Comparison of ENCODE assay signal across 8 mouse cellular contexts in the genomic region with DNA sequence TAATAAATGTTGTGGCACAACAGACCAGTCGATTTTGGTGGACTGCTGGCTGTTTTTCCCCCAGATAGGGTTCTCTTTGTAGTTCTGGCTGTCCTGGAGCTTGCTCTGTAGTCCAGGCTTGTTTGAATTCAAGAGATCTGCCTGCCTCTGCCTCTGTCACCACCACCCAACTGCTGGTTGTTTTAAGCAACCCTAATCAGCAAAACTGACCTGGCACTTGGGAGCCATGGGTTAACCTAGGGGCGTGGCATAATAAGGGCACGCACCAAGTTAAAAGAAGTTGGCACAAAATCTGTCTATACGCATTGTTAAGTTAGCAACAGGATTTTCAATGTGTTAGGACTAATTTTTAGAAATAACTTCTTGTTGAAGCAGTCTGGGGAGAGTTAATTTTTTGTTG. TPM values are rescaled to one million over a fixed set of nuclear protein-coding genes. Genes with fewer than 3 reads are reported as not detected.
DNase-seq lines count a peak whose midpoint lies in the region; ATAC-seq and TF ChIP-seq lines count a peak whose summit lies in the region.

No protein-coding gene starts in this region.

- peak; percentile 89 for DNase-seq in heart, adult 11 months
- DNase-seq in heart, postnatal 4 days: no peak
- no peak for DNase-seq in forebrain, postnatal 0 days
- no peak for DNase-seq in liver, postnatal 0 days
- no peak for DNase-seq in frontal cortex, postnatal 10 days (ENCODE audit: low spot score in 2 of 2)
- no peak for DNase-seq in thymus, postnatal 4 days
- no peak for DNase-seq in left cerebral cortex, adult 8-10 months (ENCODE audit: low spot score in 2 of 2)

- H3K4me2 ChIP-seq in forebrain, postnatal 0 days (ENCODE audit: low read depth): peak overlapping the region; percentile 48
- H3K4me2 ChIP-seq in liver, postnatal 0 days (ENCODE audit: low read depth, low read length): peak overlapping the region; percentile 77

- H3K27me3 ChIP-seq in E14TG2a.4 (ENCODE audit: insufficient read depth, low read length): no peaks in the 10 kb centered on the region
- H3K27me3 ChIP-seq in forebrain, postnatal 0 days (ENCODE audit: insufficient read depth, low read length): no peaks in the 10 kb centered on the region
- no peaks in the 10 kb centered on the region for H3K27me3 ChIP-seq in liver, postnatal 0 days (ENCODE audit: insufficient read depth, low read length)

- no peaks in the 10 kb centered on the region for H3K9me3 ChIP-seq in E14TG2a.4 (ENCODE audit: low read length)
- no peaks in the 10 kb centered on the region for H3K9me3 ChIP-seq in forebrain, postnatal 0 days (ENCODE audit: low read length)
- H3K9me3 ChIP-seq in liver, postnatal 0 days (ENCODE audit: low read length): no peaks in the 10 kb centered on the region

- no peak for ATAC-seq in forebrain, postnatal 0 days
- no peak for ATAC-seq in liver, postnatal 0 days

- peak overlapping the region; percentile 94 for H3K27ac ChIP-seq in forebrain, postnatal 0 days (ENCODE audit: low read depth, low read length)
- peak overlapping the region; percentile 92 for H3K27ac ChIP-seq in liver, postnatal 0 days (ENCODE audit: low read depth)

- peak overlapping the region; percentile 72 for H3K9ac ChIP-seq in forebrain, postnatal 0 days
- peak overlapping the region; percentile 67 for H3K9ac ChIP-seq in liver, postnatal 0 days (replicated peaks)

- no peak for TF ChIP-seq EP300 in liver, postnatal 0 days (IDR thresholded peaks at IDR 0.05; ENCODE audit: low read depth)

- H3K36me3 ChIP-seq in E14TG2a.4 (ENCODE audit: insufficient read depth, low read length): peaks cover 11% of the 10 kb centered on the region
- no peaks in the 10 kb centered on the region for H3K36me3 ChIP-seq in forebrain, postnatal 0 days (ENCODE audit: insufficient read depth)
- no peaks in the 10 kb centered on the region for H3K36me3 ChIP-seq in liver, postnatal 0 days (replicated peaks; ENCODE audit: insufficient read depth, low read length)

- no peak for TF ChIP-seq CTCF in E14TG2a.4 (conservative IDR thresholded peaks at IDR 0.05; ENCODE audit: low read length)
- no peak for TF ChIP-seq CTCF in forebrain, postnatal 0 days (IDR thresholded peaks at IDR 0.05; ENCODE audit: low read depth)
- TF ChIP-seq CTCF in liver, postnatal 0 days (IDR thresholded peaks at IDR 0.05; ENCODE audit: low read depth): no peak

- peak overlapping the region; percentile 98 for H3K4me3 ChIP-seq in E14TG2a.4 (replicated peaks; ENCODE audit: low read length)
- H3K4me3 ChIP-seq in forebrain, postnatal 0 days (ENCODE audit: low read depth, low read length): peak overlapping the region; percentile 50
- peak overlapping the region; percentile 75 for H3K4me3 ChIP-seq in liver, postnatal 0 days (ENCODE audit: low read depth, low read length)

- WGBS in forebrain, postnatal 0 days: 83% methylated on average over 4 of the region's 4 CpGs
- 72% methylated on average over 4 of the region's 4 CpGs for WGBS in liver, postnatal 0 days (ENCODE audit: insufficient replicate concordance)

- peaks cover 28% of the 10 kb centered on the region for H3K4me1 ChIP-seq in E14TG2a.4 (replicated peaks; ENCODE audit: low read depth, low read length)
- H3K4me1 ChIP-seq in forebrain, postnatal 0 days (ENCODE audit: insufficient read depth): no peaks in the 10 kb centered on the region
- H3K4me1 ChIP-seq in liver, postnatal 0 days (ENCODE audit: insufficient read depth): peaks cover 23% of the 10 kb centered on the region

RNA-seq across cellular contexts. Expression of gene Xpo1, which starts 1.3 kb away (rescaled TPM):
- total RNA-seq in heart, postnatal 4 days (2021): 10 to 100 TPM; 72.4 to 80.0 TPM
- 83.3 and 103 TPM in 2 replicates for total RNA-seq in forebrain, postnatal 0 days (2014; rRNA removed)
- polyA plus RNA-seq in forebrain, postnatal 0 days (2015; fragmentation: Nextera tagmentation; extraction: Ambion mirVana): 29.5 and 42.3 TPM in 2 replicates
- polyA plus RNA-seq in liver, postnatal 0 days (2015; fragmentation: Nextera tagmentation; extraction: Ambion mirVana): 14.2 and 16.0 TPM in 2 replicates
- 10 to 100 TPM; 52.4 to 58.9 (median 57.1) TPM for total RNA-seq in left cerebral cortex, adult 8-10 months (2022)

RNA-seq across cellular contexts. Expression of gene Usp34, which starts 52.1 kb away (rescaled TPM):
- total RNA-seq in heart, postnatal 4 days (2021): 10 to 100 TPM; 51.9 to 55.2 TPM
- total RNA-seq in forebrain, postnatal 0 days (2014; rRNA removed): 94.0 and 126 TPM in 2 replicates
- 18.5 and 24.5 TPM in 2 replicates for polyA plus RNA-seq in forebrain, postnatal 0 days (2015; fragmentation: Nextera tagmentation; extraction: Ambion mirVana)
- 5.6 and 6.6 TPM in 2 replicates for polyA plus RNA-seq in liver, postnatal 0 days (2015; fragmentation: Nextera tagmentation; extraction: Ambion mirVana)
- 100 to 1,000 TPM in 2 of 4 experiments, 10 to 100 TPM in 2; 78.6 to 110 (median 94.6) TPM for total RNA-seq in left cerebral cortex, adult 8-10 months (2022)
